Comparison of ENCODE assay signal across 11 mouse cellular contexts in the genomic region with DNA sequence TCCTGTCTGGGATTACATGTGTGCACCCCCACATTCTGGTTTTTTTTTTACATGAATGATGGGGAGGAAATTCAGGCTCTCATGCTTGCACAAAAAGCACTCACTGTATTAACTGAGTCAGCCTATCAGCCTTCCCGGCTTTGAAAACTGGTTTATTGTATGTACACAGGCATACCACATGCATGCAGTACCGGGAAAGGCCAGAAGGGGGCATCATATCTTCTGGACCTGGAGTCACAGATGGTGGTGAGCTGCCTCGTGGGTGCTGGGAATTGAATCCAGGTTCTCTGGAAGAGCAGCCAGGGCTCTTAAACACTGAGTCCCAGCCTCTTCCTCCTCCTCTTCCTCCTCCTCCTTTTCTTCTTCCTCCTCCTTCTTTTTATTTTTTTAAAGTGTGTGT. TPM values are rescaled to one million over a fixed set of nuclear protein-coding genes. Genes with fewer than 3 reads are reported as not detected.
A peak's percentile ranks its signal among the peaks of the same experiment; 100 is the strongest.
DNase-seq lines count a peak whose midpoint lies in the region; ATAC-seq and TF ChIP-seq lines count a peak whose summit lies in the region.
"Had no signal": no experiment of that assay in that cellular context is flagged by ENCODE, and none has a peak within 500 bp of the region (broad histone marks: within the 10 kb centered on the region; RNA-seq: fewer than 3 reads in every experiment).

No protein-coding gene starts in this region.

- H3K4me3 ChIP-seq in forebrain, postnatal 0 days (ENCODE audit: low read depth, low read length) = no peak overlapping the region
- no peak overlapping the region for H3K4me3 ChIP-seq in forebrain, embryonic 10.5 days
- no peak overlapping the region for H3K4me3 ChIP-seq in midbrain, embryonic 10.5 days
- H3K4me3 ChIP-seq in midbrain, embryonic 14.5 days (replicated peaks; ENCODE audit: low read depth, low read length) = no peak overlapping the region
- no peak overlapping the region for H3K4me3 ChIP-seq in stomach, postnatal 0 days (ENCODE audit: low read depth, low read length)
- H3K4me3 ChIP-seq: limb, embryonic 13.5 days; midbrain, embryonic 15.5 days had no signal

- TF ChIP-seq CTCF in forebrain, postnatal 0 days (IDR thresholded peaks at IDR 0.05; ENCODE audit: low read depth) = peak; percentile 53
- peak; percentile 60 for TF ChIP-seq CTCF in stomach, postnatal 0 days (IDR thresholded peaks at IDR 0.05; ENCODE audit: low read depth)

- ATAC-seq in forebrain, postnatal 0 days = no peak
- ATAC-seq in midbrain, embryonic 14.5 days (ENCODE audit: low FRiP score, low TSS enrichment) = no peak
- ATAC-seq in stomach, postnatal 0 days (ENCODE audit: low FRiP score, low TSS enrichment) = no peak
- ATAC-seq: midbrain, embryonic 15.5 days; Patski had no signal

- WGBS in forebrain, postnatal 0 days = 81% methylated on average over 3 of the region's 3 CpGs
- WGBS in forebrain, embryonic 10.5 days = 78% methylated on average over 3 of the region's 3 CpGs
- WGBS in midbrain, embryonic 10.5 days = 68% methylated on average over 3 of the region's 3 CpGs
- WGBS in midbrain, embryonic 14.5 days = 82% methylated on average over 3 of the region's 3 CpGs
- WGBS in stomach, postnatal 0 days = 69% methylated on average over 3 of the region's 3 CpGs

- no peaks in the 10 kb centered on the region for H3K4me1 ChIP-seq in forebrain, postnatal 0 days (ENCODE audit: insufficient read depth)
- peaks cover 21% of the 10 kb centered on the region for H3K4me1 ChIP-seq in forebrain, embryonic 10.5 days
- H3K4me1 ChIP-seq in midbrain, embryonic 10.5 days = peaks cover 7% of the 10 kb centered on the region
- H3K4me1 ChIP-seq in midbrain, embryonic 14.5 days (ENCODE audit: control insufficient read depth, insufficient read depth, low read length) = no peaks in the 10 kb centered on the region
- no peaks in the 10 kb centered on the region for H3K4me1 ChIP-seq in stomach, postnatal 0 days (replicated peaks; ENCODE audit: control insufficient read depth, insufficient read depth)
- H3K4me1 ChIP-seq: midbrain, embryonic 15.5 days had no signal

- H3K36me3 ChIP-seq in forebrain, postnatal 0 days (ENCODE audit: insufficient read depth) = no peaks in the 10 kb centered on the region
- no peaks in the 10 kb centered on the region for H3K36me3 ChIP-seq in forebrain, embryonic 10.5 days (replicated peaks)
- no peaks in the 10 kb centered on the region for H3K36me3 ChIP-seq in midbrain, embryonic 10.5 days
- H3K36me3 ChIP-seq in midbrain, embryonic 14.5 days (ENCODE audit: control insufficient read depth, insufficient read depth, low read length) = no peaks in the 10 kb centered on the region
- no peaks in the 10 kb centered on the region for H3K36me3 ChIP-seq in stomach, postnatal 0 days (ENCODE audit: control insufficient read depth, insufficient read depth, low read length)
- H3K36me3 ChIP-seq: limb, embryonic 13.5 days; midbrain, embryonic 15.5 days had no signal

- H3K27ac ChIP-seq in forebrain, postnatal 0 days (ENCODE audit: low read depth, low read length) = no peak overlapping the region
- H3K27ac ChIP-seq in forebrain, embryonic 10.5 days = no peak overlapping the region
- no peak overlapping the region for H3K27ac ChIP-seq in midbrain, embryonic 10.5 days (replicated peaks)
- no peak overlapping the region for H3K27ac ChIP-seq in midbrain, embryonic 14.5 days (replicated peaks; ENCODE audit: low read depth, low read length)
- no peak overlapping the region for H3K27ac ChIP-seq in stomach, postnatal 0 days (replicated peaks)
- H3K27ac ChIP-seq: limb, embryonic 13.5 days; midbrain, embryonic 15.5 days had no signal

- no peaks in the 10 kb centered on the region for H3K9me3 ChIP-seq in forebrain, postnatal 0 days (ENCODE audit: low read length)
- H3K9me3 ChIP-seq in forebrain, embryonic 10.5 days = no peaks in the 10 kb centered on the region
- no peaks in the 10 kb centered on the region for H3K9me3 ChIP-seq in midbrain, embryonic 10.5 days (replicated peaks)
- no peaks in the 10 kb centered on the region for H3K9me3 ChIP-seq in midbrain, embryonic 14.5 days (ENCODE audit: control insufficient read depth, low read length)
- H3K9me3 ChIP-seq in stomach, postnatal 0 days (ENCODE audit: control insufficient read depth, low read length) = no peaks in the 10 kb centered on the region
- H3K9me3 ChIP-seq: limb, embryonic 13.5 days; midbrain, embryonic 15.5 days had no signal

- TF ChIP-seq EP300 in stomach, postnatal 0 days (optimal IDR thresholded peaks at IDR 0.05) = no peak

- no peak for DNase-seq in forebrain, postnatal 0 days
- DNase-seq in forebrain, embryonic 10.5 days (ENCODE audit: extremely low spot score, low spot score) = no peak
- DNase-seq in midbrain, embryonic 10.5 days (ENCODE audit: low spot score) = peak; percentile 23
- DNase-seq in midbrain, embryonic 14.5 days = no peak
- peak; percentile 33 for DNase-seq in MN1 (ENCODE audit: low spot score)
- DNase-seq in stomach, postnatal 0 days (ENCODE audit: low spot score) = no peak
- DNase-seq in T-cell, adult 2 months (ENCODE audit: low spot score) = no peak
- DNase-seq in heart, adult 9 months (ENCODE audit: low spot score in 2 of 2) = no peak

- H3K27me3 ChIP-seq in forebrain, postnatal 0 days (ENCODE audit: insufficient read depth, low read length) = no peaks in the 10 kb centered on the region
- H3K27me3 ChIP-seq in forebrain, embryonic 10.5 days (ENCODE audit: poor library complexity, severe bottlenecking) = no peaks in the 10 kb centered on the region
- H3K27me3 ChIP-seq in midbrain, embryonic 10.5 days (ENCODE audit: low read depth, poor library complexity, severe bottlenecking) = no peaks in the 10 kb centered on the region
- H3K27me3 ChIP-seq in midbrain, embryonic 14.5 days (ENCODE audit: control insufficient read depth, insufficient read depth, low read length) = no peaks in the 10 kb centered on the region
- H3K27me3 ChIP-seq in stomach, postnatal 0 days (ENCODE audit: control insufficient read depth, insufficient read depth, low read length) = no peaks in the 10 kb centered on the region
- H3K27me3 ChIP-seq: limb, embryonic 13.5 days; midbrain, embryonic 15.5 days; Patski had no signal

- H3K4me2 ChIP-seq in forebrain, postnatal 0 days (ENCODE audit: low read depth) = no peak overlapping the region
- H3K4me2 ChIP-seq in midbrain, embryonic 14.5 days (ENCODE audit: low read length) = no peak overlapping the region
- H3K4me2 ChIP-seq in stomach, postnatal 0 days (replicated peaks; ENCODE audit: low read depth) = no peak overlapping the region
- H3K4me2 ChIP-seq: limb, embryonic 13.5 days; midbrain, embryonic 15.5 days had no signal

- no peak overlapping the region for H3K9ac ChIP-seq in forebrain, postnatal 0 days
- H3K9ac ChIP-seq in midbrain, embryonic 14.5 days (replicated peaks; ENCODE audit: low read length) = no peak overlapping the region
- no peak overlapping the region for H3K9ac ChIP-seq in stomach, postnatal 0 days (ENCODE audit: low read length)
- H3K9ac ChIP-seq: limb, embryonic 13.5 days; midbrain, embryonic 15.5 days had no signal

RNA-seq across cellular contexts. Expression of a gene that starts 53.9 kb away (rescaled TPM):
- total RNA-seq in forebrain, postnatal 0 days (2014; rRNA removed) = 53.3 and 64.9 TPM in 2 replicates
- 75.0 and 84.9 TPM in 2 replicates for polyA plus RNA-seq in forebrain, postnatal 0 days (2015; fragmentation: Nextera tagmentation; extraction: Ambion mirVana)
- 64.4 and 65.9 TPM in 2 replicates for polyA plus RNA-seq in forebrain, embryonic 10.5 days (2016; fragmentation: Nextera tagmentation; extraction: Ambion mirVana)
- polyA plus RNA-seq in midbrain, embryonic 10.5 days (2016; fragmentation: Nextera tagmentation; extraction: Ambion mirVana) = 70.0 and 71.5 TPM in 2 replicates
- polyA plus RNA-seq in midbrain, embryonic 14.5 days (2014; fragmentation: Nextera tagmentation; extraction: Ambion mirVana) = 53.4 and 61.2 TPM in 2 replicates
- polyA plus RNA-seq in stomach, postnatal 0 days (2015; fragmentation: Nextera tagmentation; extraction: Ambion mirVana) = 74.1 and 77.9 TPM in 2 replicates

Comparison
In these comparisons a context has a peak if more than half of its experiments do, and no peak if none do; other contexts are left out.
1. DNase-seq: peak in midbrain, embryonic 10.5 days (single experiment) and MN1 (single experiment); none in forebrain, postnatal 0 days (single experiment), forebrain, embryonic 10.5 days (single experiment), midbrain, embryonic 14.5 days (single experiment), stomach, postnatal 0 days (single experiment), T-cell, adult 2 months (single experiment) and heart, adult 9 months (0 of 2).